Mouse (Mus musculus) cortical plate, adult 2 months (tissue): ENCODE results near the gene Rtp4. TPM values are rescaled to one million over a fixed set of nuclear protein-coding genes. Genes with fewer than 3 reads are reported as not detected.
A peak's percentile ranks its signal among the peaks of the same experiment; 100 is the strongest.

Source experiments
- H3K27ac ChIP-seq: fragments of 200-500 bp; 2 replicates; pipeline ENCODE4 v1.5.1; 2012; ENCODE audit warnings: low read length, control low read depth, inconsistent platforms; ENCODE audit not compliant: insufficient read depth
- H3K4me1 ChIP-seq: fragments of 200-500 bp; 2 replicates; pipeline ENCODE4 v1.6.1; 2011; ENCODE audit warnings: low read length; ENCODE audit not compliant: control insufficient read depth, insufficient read depth
- H3K4me3 ChIP-seq: fragments of 200-500 bp; 2 replicates; pipeline ENCODE4 v1.5.1; 2011; ENCODE audit warnings: mild to moderate bottlenecking, low read length, control low read depth; ENCODE audit not compliant: insufficient read depth
- CTCF ChIP-seq: fragments of 200-500 bp; IDR thresholded peaks from 2 replicates; pipeline ENCODE4 v1.5.1; 2011; ENCODE audit warnings: mild to moderate bottlenecking, control low read depth, low read length; ENCODE audit not compliant: insufficient read depth; ENCODE audit errors: extremely low read depth
- POLR2A ChIP-seq: fragments of 200-500 bp; IDR thresholded peaks from 2 replicates; pipeline ENCODE4 v1.6.1; 2011; ENCODE audit warnings: mild to moderate bottlenecking, low read length, control low read depth; ENCODE audit not compliant: insufficient read depth; ENCODE audit errors: extremely low read depth
- polyA plus RNA-seq: library from polyadenylated mRNA; depleted of rRNA; stranded (reverse); fragments of >200 nt; gene quantifications from 2 replicates; pipeline ENCODE4 v1.2.3, GENCODE M21; 2012

The Rtp4 gene
- polyA plus RNA-seq, 1 experiment = 9.8 TPM

- Histone ChIP-seq H3K4me1 (peaks cover 4% of the 10 kb centered on the region), H3K4me3 (no peak overlapping the region), H3K27ac (0 out of 2 replicates have a peak overlapping the region, but pooled peaks have one; percentile 12)
- TF ChIP-seq CTCF = no peak
- no peak for TF ChIP-seq POLR2A
Measured at GRCm38 (mm10) chr16:23497440-23497839, 22.7 kb upstream of the Rtp4 start.

GRCm38 (mm10) chr16:23497881-23498280, 22.2 kb upstream of the Rtp4 start:
- TF ChIP-seq POLR2A = no peak
- TF ChIP-seq CTCF = no peak
- no peak overlapping the region for H3K4me3 ChIP-seq
- H3K4me1 ChIP-seq = peaks cover 4% of the 10 kb centered on the region
- no peak overlapping the region for H3K27ac ChIP-seq

GRCm38 (mm10) chr16:23498691-23499131, 21.4 kb upstream of the Rtp4 start:
- Histone ChIP-seq H3K27ac (peak overlapping the region; percentile 59; the same call in 1 of the 2 replicates), H3K4me1 (peaks cover 4% of the 10 kb centered on the region), H3K4me3 (no peak overlapping the region)
- TF ChIP-seq CTCF (no peak), POLR2A (no peak)

GRCm38 (mm10) chr16:23500558-23500957, 19.5 kb upstream of the Rtp4 start:
- TF ChIP-seq CTCF = no peak
- TF ChIP-seq POLR2A = no peak
- no peak overlapping the region for H3K27ac ChIP-seq
- H3K4me3 ChIP-seq = no peak overlapping the region
- peaks cover 4% of the 10 kb centered on the region for H3K4me1 ChIP-seq

GRCm38 (mm10) chr16:23501288-23501687, 18.8 kb upstream of the Rtp4 start:
- no peak overlapping the region for H3K4me3 ChIP-seq
- H3K27ac ChIP-seq = no peak overlapping the region
- TF ChIP-seq POLR2A (no peak), CTCF (no peak)
- H3K4me1 ChIP-seq = peaks cover 4% of the 10 kb centered on the region

GRCm38 (mm10) chr16:23502478-23502877, 17.6 kb upstream of the Rtp4 start:
- TF ChIP-seq POLR2A = no peak
- no peak for TF ChIP-seq CTCF
- Histone ChIP-seq H3K4me1 (peaks cover 4% of the 10 kb centered on the region), H3K27ac (no peak overlapping the region), H3K4me3 (no peak overlapping the region)

- no peak for TF ChIP-seq POLR2A
- no peak for TF ChIP-seq CTCF
- H3K27ac ChIP-seq = no peak overlapping the region
- H3K4me3 ChIP-seq = no peak overlapping the region
- peaks cover 4% of the 10 kb centered on the region for H3K4me1 ChIP-seq
Measured at GRCm38 (mm10) chr16:23503351-23503750, 16.7 kb upstream of the Rtp4 start.

- no peaks in the 10 kb centered on the region for H3K4me1 ChIP-seq
- no peak for TF ChIP-seq POLR2A
- TF ChIP-seq CTCF = no peak
- H3K4me3 ChIP-seq = no peak overlapping the region
- H3K27ac ChIP-seq = no peak overlapping the region
Measured at GRCm38 (mm10) chr16:23504320-23504744, 15.8 kb upstream of the Rtp4 start.

- Histone ChIP-seq H3K27ac (no peak overlapping the region), H3K4me1 (no peaks in the 10 kb centered on the region), H3K4me3 (no peak overlapping the region)
- TF ChIP-seq CTCF (no peak), POLR2A (no peak)
Measured at GRCm38 (mm10) chr16:23505904-23506687, 14.0 kb upstream of the Rtp4 start.

GRCm38 (mm10) chr16:23511166-23511935, 8.7 kb upstream of the Rtp4 start:
- no peak for TF ChIP-seq CTCF
- TF ChIP-seq POLR2A = no peak
- no peak overlapping the region for H3K27ac ChIP-seq
- H3K4me3 ChIP-seq = no peak overlapping the region
- no peaks in the 10 kb centered on the region; the same call in 1 of the 2 replicates for H3K4me1 ChIP-seq

- no peak overlapping the region for H3K27ac ChIP-seq
- H3K4me3 ChIP-seq = no peak overlapping the region
- TF ChIP-seq CTCF (no peak), POLR2A (no peak)
- peaks cover 5% of the 10 kb centered on the region; the same call in 1 of the 2 replicates for H3K4me1 ChIP-seq
Measured at GRCm38 (mm10) chr16:23513401-23513800, 6.7 kb upstream of the Rtp4 start.
